Mouse (Mus musculus): ENCODE data around the gene Baz1b.

The Baz1b gene

GRCm38 (mm10) chr5:135233166-135233920 lies 46.3 kb downstream of the Baz1b start:
- no peak for DNase-seq (ENCODE audit: low read depth, low spot score)

GRCm38 (mm10) chr5:135236571-135236970 lies 49.5 kb downstream of the Baz1b start:
- DNase-seq (ENCODE audit: low read depth, low spot score), result no peak

- DNase-seq (ENCODE audit: low read depth, low spot score), result no peak
These were observed 51.8 kb downstream of the Baz1b start for GRCm38 (mm10) chr5:135238832-135239231.

- no peak for DNase-seq (ENCODE audit: low read depth, low spot score)
These were observed 54.4 kb downstream of the Baz1b start for GRCm38 (mm10) chr5:135241474-135241873.

GRCm38 (mm10) chr5:135242136-135242535 lies 55.1 kb downstream of the Baz1b start:
- no peak for DNase-seq (ENCODE audit: low read depth, low spot score)

- no peak for DNase-seq (ENCODE audit: low read depth, low spot score)
These were observed 55.5 kb downstream of the Baz1b start for GRCm38 (mm10) chr5:135242608-135243007.

- DNase-seq (ENCODE audit: low read depth, low spot score), result no peak
These were observed 56.1 kb downstream of the Baz1b start for GRCm38 (mm10) chr5:135243166-135243565.

- DNase-seq (ENCODE audit: low read depth, low spot score), result no peak
These were observed 59.5 kb downstream of the Baz1b start for GRCm38 (mm10) chr5:135246531-135246930.

GRCm38 (mm10) chr5:135247337-135247736 lies 60.3 kb downstream of the Baz1b start:
- DNase-seq (ENCODE audit: low read depth, low spot score), result no peak

GRCm38 (mm10) chr5:135248956-135249676 lies 62.1 kb downstream of the Baz1b start:
- no peak for DNase-seq (ENCODE audit: low read depth, low spot score)

GRCm38 (mm10) chr5:135250186-135251078 lies 63.4 kb downstream of the Baz1b start:
- no peak for DNase-seq (ENCODE audit: low read depth, low spot score)

GRCm38 (mm10) chr5:135251079-135251454 lies 64.0 kb downstream of the Baz1b start, which contains the start of gene Fzd9:
TSS of gene Fzd9 (minus strand) at chr5:135251230.
- DNase-seq (ENCODE audit: low read depth, low spot score), result no peak

GRCm38 (mm10) chr5:135253741-135254401 lies 66.8 kb downstream of the Baz1b start:
- no peak for DNase-seq (ENCODE audit: low read depth, low spot score)

- no peak for DNase-seq (ENCODE audit: low read depth, low spot score)
These were observed 69.1 kb downstream of the Baz1b start for GRCm38 (mm10) chr5:135256166-135256565.

- no peak for DNase-seq (ENCODE audit: low read depth, low spot score)
These were observed 70.5 kb downstream of the Baz1b start for GRCm38 (mm10) chr5:135257559-135257958.

- no peak for DNase-seq (ENCODE audit: low read depth, low spot score)
These were observed 71.5 kb downstream of the Baz1b start for GRCm38 (mm10) chr5:135258280-135259150.

- DNase-seq (ENCODE audit: low read depth, low spot score), result no peak
These were observed 76.9 kb downstream of the Baz1b start for GRCm38 (mm10) chr5:135263866-135264503.

GRCm38 (mm10) chr5:135264548-135264947 lies 77.5 kb downstream of the Baz1b start:
- no peak for DNase-seq (ENCODE audit: low read depth, low spot score)

- DNase-seq (ENCODE audit: low read depth, low spot score), result no peak
These were observed 82.4 kb downstream of the Baz1b start for GRCm38 (mm10) chr5:135269451-135269850.

GRCm38 (mm10) chr5:135270361-135270760 lies 83.3 kb downstream of the Baz1b start:
- no peak for DNase-seq (ENCODE audit: low read depth, low spot score)

Data from brain, embryonic 18.5 days (tissue).